8 mouse cellular contexts compared by ENCODE assay signal in genomic region chr5:25497720-25498345, GRCm38 (mm10). TPM values are rescaled to one million over a fixed set of nuclear protein-coding genes. Genes with fewer than 3 reads are reported as not detected.
DNase-seq lines count a peak whose midpoint lies in the region; ATAC-seq lines count a peak whose summit lies in the region.

No protein-coding gene starts in this region.

- peak; percentile 9; the same call in 1 of the 2 replicates for ATAC-seq in heart, embryonic 15.5 days (replicated peaks; ENCODE audit: insufficient number of reproducible peaks, insufficient read depth, low FRiP score, low read depth)
- ATAC-seq in liver, embryonic 16.5 days (ENCODE audit: low read depth) = peak; percentile 54
- peak; percentile 7 for ATAC-seq in neural tube, embryonic 14.5 days (ENCODE audit: low read depth)

- H3K4me3 ChIP-seq in erythroblast, embryonic 14.5 days (replicated peaks) = peak overlapping the region; percentile 87
- H3K4me3 ChIP-seq in heart, embryonic 15.5 days = peak overlapping the region; percentile 91
- peak overlapping the region; percentile 100 for H3K4me3 ChIP-seq in liver, embryonic 16.5 days (ENCODE audit: low read depth, low read length)
- H3K4me3 ChIP-seq in neural tube, embryonic 14.5 days (ENCODE audit: low read depth, low read length) = peak overlapping the region; percentile 99

- H3K36me3 ChIP-seq in erythroblast, embryonic 14.5 days (ENCODE audit: control insufficient read depth) = peaks cover 2% of the 10 kb centered on the region
- no peaks in the 10 kb centered on the region for H3K36me3 ChIP-seq in heart, embryonic 15.5 days
- H3K36me3 ChIP-seq in liver, embryonic 16.5 days (ENCODE audit: control insufficient read depth, insufficient read depth) = no peaks in the 10 kb centered on the region
- H3K36me3 ChIP-seq in neural tube, embryonic 14.5 days (ENCODE audit: control insufficient read depth, insufficient read depth, low read length) = no peaks in the 10 kb centered on the region

- H3K4me2 ChIP-seq in heart, embryonic 15.5 days = peak overlapping the region; percentile 73
- H3K4me2 ChIP-seq in liver, embryonic 16.5 days (ENCODE audit: low read depth, low read length) = peak overlapping the region; percentile 79
- peak overlapping the region; percentile 82 for H3K4me2 ChIP-seq in neural tube, embryonic 14.5 days (ENCODE audit: low read depth, low read length)

- H3K27me3 ChIP-seq in erythroblast, embryonic 14.5 days (ENCODE audit: control insufficient read depth) = no peaks in the 10 kb centered on the region
- H3K27me3 ChIP-seq in heart, embryonic 15.5 days = no peaks in the 10 kb centered on the region
- H3K27me3 ChIP-seq in liver, embryonic 16.5 days (ENCODE audit: control insufficient read depth, insufficient read depth, low read depth, low read length) = no peaks in the 10 kb centered on the region
- H3K27me3 ChIP-seq in neural tube, embryonic 14.5 days (ENCODE audit: control insufficient read depth, insufficient read depth, low read length) = peaks cover 4% of the 10 kb centered on the region; the same call in 1 of the 2 replicates

- H3K27ac ChIP-seq in heart, embryonic 15.5 days = peak overlapping the region; percentile 99
- H3K27ac ChIP-seq in liver, embryonic 16.5 days (ENCODE audit: low read length) = peak overlapping the region; percentile 100
- H3K27ac ChIP-seq in neural tube, embryonic 14.5 days (ENCODE audit: low read depth, low read length) = peak overlapping the region; percentile 98

- peak; percentile 62 for DNase-seq in CD4-positive, CD25-positive, alpha-beta regulatory T cell, adult 2 months (ENCODE audit: low read depth, low spot score)
- peak; percentile 53 for DNase-seq in brain, adult 2 months (ENCODE audit: low read depth, low spot score)
- DNase-seq in kidney, postnatal 25 days = peak; percentile 58 to 73
- peak; percentile 41 for DNase-seq in thymus, postnatal 0 days (ENCODE audit: low spot score)

- no peaks in the 10 kb centered on the region for H3K9me3 ChIP-seq in erythroblast, embryonic 14.5 days (ENCODE audit: control insufficient read depth, low read length)
- H3K9me3 ChIP-seq in heart, embryonic 15.5 days (replicated peaks) = no peaks in the 10 kb centered on the region
- no peaks in the 10 kb centered on the region for H3K9me3 ChIP-seq in liver, embryonic 16.5 days (replicated peaks; ENCODE audit: control insufficient read depth, low read length)
- no peaks in the 10 kb centered on the region for H3K9me3 ChIP-seq in neural tube, embryonic 14.5 days (ENCODE audit: control insufficient read depth, low read length)

- H3K9ac ChIP-seq in heart, embryonic 15.5 days = peak overlapping the region; percentile 98
- H3K9ac ChIP-seq in liver, embryonic 16.5 days (ENCODE audit: low read depth, low read length) = peak overlapping the region; percentile 98
- H3K9ac ChIP-seq in neural tube, embryonic 14.5 days (replicated peaks; ENCODE audit: low read depth, low read length) = peak overlapping the region; percentile 94

- WGBS in heart, embryonic 15.5 days = under 1% methylated on average over 76 of the region's 78 CpGs
- WGBS in liver, embryonic 16.5 days (ENCODE audit: insufficient replicate concordance) = under 1% methylated on average over 77 of the region's 78 CpGs
- WGBS in neural tube, embryonic 14.5 days = under 1% methylated on average over 76 of the region's 78 CpGs

- peaks cover 46% of the 10 kb centered on the region for H3K4me1 ChIP-seq in erythroblast, embryonic 14.5 days (ENCODE audit: control insufficient read depth)
- peaks cover 15% of the 10 kb centered on the region for H3K4me1 ChIP-seq in heart, embryonic 15.5 days (replicated peaks)
- H3K4me1 ChIP-seq in liver, embryonic 16.5 days (ENCODE audit: control insufficient read depth, low read depth, low read length) = peaks cover 21% of the 10 kb centered on the region
- peaks cover 13% of the 10 kb centered on the region; the same call in 1 of the 2 replicates for H3K4me1 ChIP-seq in neural tube, embryonic 14.5 days (ENCODE audit: control insufficient read depth, insufficient read depth, low read length)

RNA-seq across cellular contexts. Expression of gene Kmt2c, which starts 0.8 kb away (rescaled TPM):
- 0.45 and 0.60 TPM in 2 replicates for polyA plus RNA-seq in erythroblast, embryonic 14.5 days (2012)
- 7.3 and 8.7 TPM in 2 replicates for polyA plus RNA-seq in heart, embryonic 15.5 days (2015; fragmentation: Nextera tagmentation; extraction: Ambion mirVana)
- polyA plus RNA-seq in liver, embryonic 16.5 days (2015; fragmentation: Nextera tagmentation; extraction: Ambion mirVana) = 5.3 TPM in 2 replicates
- polyA plus RNA-seq in neural tube, embryonic 14.5 days (2014; fragmentation: Nextera tagmentation; extraction: Ambion mirVana) = 29.7 and 31.6 TPM in 2 replicates
- polyA plus RNA-seq in thymus, postnatal 0 days (2015; fragmentation: Nextera tagmentation; extraction: Ambion mirVana) = 15.2 and 21.4 TPM in 2 replicates

RNA-seq across cellular contexts. Expression of gene Cct8l1, which starts 18.0 kb away (rescaled TPM):
- not detected in 2 replicates for polyA plus RNA-seq in erythroblast, embryonic 14.5 days (2012)
- 0.15 TPM in 1 of 2 replicates, not detected in the other for polyA plus RNA-seq in heart, embryonic 15.5 days (2015; fragmentation: Nextera tagmentation; extraction: Ambion mirVana)
- not detected in 2 replicates for polyA plus RNA-seq in liver, embryonic 16.5 days (2015; fragmentation: Nextera tagmentation; extraction: Ambion mirVana)
- not detected in 2 replicates for polyA plus RNA-seq in neural tube, embryonic 14.5 days (2014; fragmentation: Nextera tagmentation; extraction: Ambion mirVana)
- polyA plus RNA-seq in thymus, postnatal 0 days (2015; fragmentation: Nextera tagmentation; extraction: Ambion mirVana) = 0.10 and 0.22 TPM in 2 replicates

Comparison
In these comparisons a context has a peak if more than half of its experiments do, and no peak if none do; other contexts are left out.
1. Peak in every context shown above with its lines: DNase-seq, ATAC-seq, H3K4me3 ChIP-seq and H3K27ac ChIP-seq.